Mouse (Mus musculus): Measurements from ENCODE around the gene Kifc3. TPM values are rescaled to one million over a fixed set of nuclear protein-coding genes. Genes with fewer than 3 reads are reported as not detected.

The Kifc3 gene
- total RNA-seq, 2 experiments from 2014 or later, result 58.1 to 62.8 TPM

- peak; percentile 81 to 88 for DNase-seq
- intact Hi-C loops (cut with DNase I), result loop anchor here (2.0 to 5.0 kb wide), 5 partner anchors 47 to 262 kb away; no protein-coding TSS in a partner anchor
These were observed 1.4 kb upstream of the Kifc3 start for GRCm38 (mm10) chr8:95204039-95204380.

- intact Hi-C loops (cut with DNase I), result loop anchor here (2.0 to 5.0 kb wide), 5 partner anchors 46 to 261 kb away; no protein-coding TSS in a partner anchor
- DNase-seq, result no peak
These were observed 870 bp upstream of the Kifc3 start for GRCm38 (mm10) chr8:95203326-95204038.

- intact Hi-C loops (cut with DNase I), result loop anchor here (5.0 kb wide), 3 partner anchors 45 to 260 kb away; no protein-coding TSS in a partner anchor
- DNase-seq, result no peak
These were observed 499 bp downstream of the Kifc3 start for GRCm38 (mm10) chr8:95202056-95202570.

GRCm38 (mm10) chr8:95201491-95201890 is 1.1 kb downstream of the Kifc3 start:
- intact Hi-C loops (cut with DNase I), result loop anchor here (5.0 kb wide), 3 partner anchors 44 to 259 kb away; no protein-coding TSS in a partner anchor
- no peak for DNase-seq

- intact Hi-C loops (cut with DNase I), result loop anchor here (5.0 kb wide), 3 partner anchors 43 to 258 kb away; no protein-coding TSS in a partner anchor
- DNase-seq, result no peak
These were observed 2.6 kb downstream of the Kifc3 start for GRCm38 (mm10) chr8:95200001-95200405.

- intact Hi-C loops (cut with DNase I), result loop anchor here (2.0 kb wide), 1 partner anchor 49 kb away; no protein-coding TSS in a partner anchor
These were observed 6.9 kb downstream of the Kifc3 start for GRCm38 (mm10) chr8:95195728-95196127.

GRCm38 (mm10) chr8:95191497-95192175 is 11.0 kb downstream of the Kifc3 start:
- intact Hi-C loops (cut with DNase I), result no loop called here
- DNase-seq, result no peak

More at GRCm38 (mm10) chr8:95195728-95196127, 6.9 kb downstream of the Kifc3 start:
- DNase-seq, result no peak

GRCm38 (mm10) chr8:95187579-95187978 is 15.0 kb downstream of the Kifc3 start:
- intact Hi-C loops (cut with DNase I), result loop anchor here (2.0 kb wide), 1 partner anchor 45 kb away; no protein-coding TSS in a partner anchor
- no peak for DNase-seq

- intact Hi-C loops (cut with DNase I), result loop anchor here (2.0 kb wide), 1 partner anchor 43 kb away; no protein-coding TSS in a partner anchor
- DNase-seq, result no peak
These were observed 16.6 kb downstream of the Kifc3 start for GRCm38 (mm10) chr8:95185891-95186513.

GRCm38 (mm10) chr8:95185104-95185503 is 17.5 kb downstream of the Kifc3 start:
- intact Hi-C loops (cut with DNase I), result no loop called here

GRCm38 (mm10) chr8:95184171-95184570 is 18.4 kb downstream of the Kifc3 start:
- intact Hi-C loops (cut with DNase I), result no loop called here
- DNase-seq, result no peak

More at GRCm38 (mm10) chr8:95185104-95185503, 17.5 kb downstream of the Kifc3 start:
- no peak for DNase-seq

GRCm38 (mm10) chr8:95181850-95182249 is 20.8 kb downstream of the Kifc3 start:
- no peak for DNase-seq
- intact Hi-C loops (cut with DNase I), result no loop called here

GRCm38 (mm10) chr8:95178191-95178590 is 24.4 kb downstream of the Kifc3 start:
- no peak for DNase-seq
- intact Hi-C loops (cut with DNase I), result no loop called here

GRCm38 (mm10) chr8:95176985-95177384 is 25.6 kb downstream of the Kifc3 start:
- no peak for DNase-seq
- intact Hi-C loops (cut with DNase I), result no loop called here

GRCm38 (mm10) chr8:95175808-95176207 is 26.8 kb downstream of the Kifc3 start:
- DNase-seq, result no peak
- intact Hi-C loops (cut with DNase I), result no loop called here

GRCm38 (mm10) chr8:95175306-95175705 is 27.3 kb downstream of the Kifc3 start:
- intact Hi-C loops (cut with DNase I), result no loop called here

GRCm38 (mm10) chr8:95172433-95172832 is 30.2 kb downstream of the Kifc3 start:
- intact Hi-C loops (cut with DNase I), result no loop called here
- no peak for DNase-seq

More at GRCm38 (mm10) chr8:95175306-95175705, 27.3 kb downstream of the Kifc3 start:
- no peak for DNase-seq

GRCm38 (mm10) chr8:95167726-95168125 is 34.9 kb downstream of the Kifc3 start:
- intact Hi-C loops (cut with DNase I), result no loop called here
- DNase-seq, result no peak

- intact Hi-C loops (cut with DNase I), result no loop called here
- no peak for DNase-seq
These were observed 36.2 kb downstream of the Kifc3 start for GRCm38 (mm10) chr8:95166400-95166799.

- intact Hi-C loops (cut with DNase I), result no loop called here
- peak; percentile 24 to 48 for DNase-seq
These were observed 36.7 kb downstream of the Kifc3 start for GRCm38 (mm10) chr8:95165923-95166322.

- intact Hi-C loops (cut with DNase I), result no loop called here
- DNase-seq, result no peak
These were observed 38.1 kb downstream of the Kifc3 start for GRCm38 (mm10) chr8:95164469-95164868.
